Mouse (Mus musculus): Measurements from ENCODE around the gene Pfkfb2.
"Not testable (repeated sequence)": the region's sequence is repeated elsewhere in the genome, so short reads cannot be mapped to it uniquely, and the experiment has no call there.

Gene Pfkfb2

GRCm38 (mm10) chr1:130698601-130699000, 30.5 kb downstream of the Pfkfb2 start:
- no peak for DNase-seq (ENCODE audit: low spot score)

- DNase-seq (ENCODE audit: low spot score): no peak
Measured at GRCm38 (mm10) chr1:130683905-130684304, 45.1 kb downstream of the Pfkfb2 start.

- DNase-seq (ENCODE audit: low spot score): no peak
Measured at GRCm38 (mm10) chr1:130681656-130682413, 47.2 kb downstream of the Pfkfb2 start.

GRCm38 (mm10) chr1:130681075-130681474, 48.0 kb downstream of the Pfkfb2 start:
- no peak for DNase-seq (ENCODE audit: low spot score)

- DNase-seq (ENCODE audit: low spot score): no peak
Measured at GRCm38 (mm10) chr1:130678551-130678950, 50.5 kb downstream of the Pfkfb2 start.

- not testable (repeated sequence) for DNase-seq (ENCODE audit: low spot score)
Measured at GRCm38 (mm10) chr1:130663576-130663975, 65.5 kb downstream of the Pfkfb2 start.

- DNase-seq (ENCODE audit: low spot score): no peak
Measured at GRCm38 (mm10) chr1:130661454-130661853, 67.6 kb downstream of the Pfkfb2 start, which contains the start of gene C4bp. Gene C4bp, minus strand, starts transcription at chr1:130661632.

- not testable (repeated sequence) for DNase-seq (ENCODE audit: low spot score)
Measured at GRCm38 (mm10) chr1:130659641-130660040, 69.4 kb downstream of the Pfkfb2 start.

GRCm38 (mm10) chr1:130644103-130644502, 85.0 kb downstream of the Pfkfb2 start:
- no peak for DNase-seq (ENCODE audit: low spot score)

- no peak for DNase-seq (ENCODE audit: low spot score)
Measured at GRCm38 (mm10) chr1:130640967-130641366, 88.1 kb downstream of the Pfkfb2 start.
